Mouse (Mus musculus) bone marrow, adult 2 months (tissue): ENCODE results near the gene Rpap3. TPM values are rescaled to one million over a fixed set of nuclear protein-coding genes. Genes with fewer than 3 reads are reported as not detected.

ENCODE experiments used
- H3K27ac ChIP-seq: fragments of 200-500 bp; 2 replicates; pipeline ENCODE4 v1.5.1; 2012; ENCODE audit warnings: low read depth, mild to moderate bottlenecking, control low read depth, inconsistent platforms, low read length; ENCODE audit not compliant: control insufficient read depth, poor library complexity, insufficient read depth
- H3K4me1 ChIP-seq: fragments of 200-500 bp; 2 replicates; pipeline ENCODE4 v1.6.1; 2011; ENCODE audit warnings: low read length; ENCODE audit not compliant: control insufficient read depth, insufficient read depth
- H3K4me3 ChIP-seq: fragments of 200-500 bp; replicated peaks from 2 replicates; pipeline ENCODE3; 2011; ENCODE audit warnings: mild to moderate bottlenecking, low read depth, low read length, control low read depth; ENCODE audit not compliant: control insufficient read depth
- CTCF ChIP-seq: fragments of 200-500 bp; IDR thresholded peaks from 2 replicates; pipeline ENCODE4 v1.5.1; 2011; ENCODE audit warnings: low read length, control low read depth; ENCODE audit not compliant: control insufficient read depth, insufficient read depth
- POLR2A ChIP-seq: fragments of 200-500 bp; IDR thresholded peaks from 2 replicates; pipeline ENCODE4 v1.6.1; 2011; ENCODE audit warnings: low read depth, mild to moderate bottlenecking, control low read depth, low read length, borderline replicate concordance; ENCODE audit not compliant: control insufficient read depth
- WGBS: fragments of 180-500 bp; shearing (Covaris S2); methylation state at CpG from one replicate; pipeline ENCODE4 v1.1.7; 2018; 5-methylcytosine and 5-hydroxymethylcytosine counted together
- polyA plus RNA-seq: library from polyadenylated mRNA; stranded (reverse); fragments of >200 nt; gene quantifications from 2 replicates; pipeline ENCODE4 v1.2.4, GENCODE M21; 2011; ENCODE audit warnings: low replicate concordance; ENCODE audit not compliant: missing spikeins, insufficient read depth, insufficient read length

Gene Rpap3
- polyA plus RNA-seq, 1 experiment, result 13.5 TPM

GRCm38 (mm10) chr15:97742074-97742473 lies 36.4 kb upstream of the Rpap3 start:
- no peak overlapping the region for H3K4me3 ChIP-seq
- peaks cover 6% of the 10 kb centered on the region for H3K4me1 ChIP-seq
- peak overlapping the region; percentile 56 for H3K27ac ChIP-seq
- WGBS, result 28% methylated on average over 7 of the region's 7 CpGs
- no peak for TF ChIP-seq CTCF
- no peak for TF ChIP-seq POLR2A

- WGBS, result 76% methylated on average over 12 of the region's 12 CpGs
- Histone ChIP-seq H3K4me1 (peaks cover 6% of the 10 kb centered on the region), H3K27ac (peak overlapping the region; percentile 56; the same call in 1 of the 2 replicates), H3K4me3 (no peak overlapping the region)
- TF ChIP-seq CTCF (no peak), POLR2A (no peak)
Measured at GRCm38 (mm10) chr15:97741662-97742061, 36.0 kb upstream of the Rpap3 start.

GRCm38 (mm10) chr15:97740283-97740732 lies 34.7 kb upstream of the Rpap3 start:
- Histone ChIP-seq H3K27ac (no peak overlapping the region), H3K4me1 (peaks cover 6% of the 10 kb centered on the region), H3K4me3 (no peak overlapping the region)
- TF ChIP-seq POLR2A, result no peak
- TF ChIP-seq CTCF, result no peak
- 81% methylated on average over 9 of the region's 9 CpGs for WGBS

GRCm38 (mm10) chr15:97738923-97739322 lies 33.3 kb upstream of the Rpap3 start:
- 69% methylated on average over 7 of the region's 7 CpGs for WGBS
- no peak for TF ChIP-seq CTCF
- TF ChIP-seq POLR2A, result no peak
- no peak overlapping the region for H3K27ac ChIP-seq
- H3K4me1 ChIP-seq, result peaks cover 4% of the 10 kb centered on the region
- H3K4me3 ChIP-seq, result no peak overlapping the region

GRCm38 (mm10) chr15:97731988-97732387 lies 26.4 kb upstream of the Rpap3 start:
- WGBS, result 84% methylated on average over 11 of the region's 11 CpGs
- no peak overlapping the region for H3K4me3 ChIP-seq
- H3K27ac ChIP-seq, result no peak overlapping the region
- peaks cover 1% of the 10 kb centered on the region for H3K4me1 ChIP-seq
- TF ChIP-seq POLR2A (no peak), CTCF (no peak)

- Histone ChIP-seq H3K4me3 (no peak within 1 kb of the TSS), H3K4me1 (peaks cover 4% of the 10 kb centered on the region), H3K27ac (no peak within 1 kb of the TSS)
- TF ChIP-seq CTCF, result no peak
- TF ChIP-seq POLR2A, result no peak
- WGBS, result 68% methylated on average over 8 of the region's 8 CpGs
Measured at GRCm38 (mm10) chr15:97731111-97731510, 25.5 kb upstream of the Rpap3 start, which contains the start of gene Endou. Endou (minus strand) TSS chr15:97731339.

- WGBS, result 73% methylated on average over 6 of the region's 6 CpGs
- Histone ChIP-seq H3K4me3 (no peak overlapping the region), H3K27ac (no peak overlapping the region), H3K4me1 (peaks cover 6% of the 10 kb centered on the region)
- TF ChIP-seq CTCF (no peak), POLR2A (no peak)
Measured at GRCm38 (mm10) chr15:97730365-97730764, 24.7 kb upstream of the Rpap3 start.

- Histone ChIP-seq H3K4me1 (peaks cover 7% of the 10 kb centered on the region), H3K4me3 (no peak overlapping the region), H3K27ac (no peak overlapping the region)
- 41% methylated on average over 7 of the region's 7 CpGs for WGBS
- TF ChIP-seq CTCF, result no peak
- no peak for TF ChIP-seq POLR2A
Measured at GRCm38 (mm10) chr15:97728804-97729203, 23.2 kb upstream of the Rpap3 start.

GRCm38 (mm10) chr15:97728394-97728793 lies 22.8 kb upstream of the Rpap3 start:
- Histone ChIP-seq H3K4me1 (peaks cover 7% of the 10 kb centered on the region), H3K27ac (no peak overlapping the region), H3K4me3 (no peak overlapping the region)
- WGBS, result 70% methylated on average over 11 of the region's 11 CpGs
- TF ChIP-seq POLR2A (no peak), CTCF (no peak)
